Mouse (Mus musculus): ENCODE measurements at regions not wholly inside any gene's neighbourhood (a gene's known extent, or its start where the extent isn't known, plus 50 kb on each side); places are given as distances from the start of the nearest gene placed in this dataset.
A peak's percentile ranks its signal among the peaks of the same experiment; 100 is the strongest.

GRCm38 (mm10) chrX:96019556-96019955 lies 62.8 kb upstream of the Las1l start:
- Histone ChIP-seq H3K9me3 (no peaks in the 10 kb centered on the region), H3K4me2 (no peak overlapping the region), H3K27ac (no peak overlapping the region), H3K4me1 (no peaks in the 10 kb centered on the region), H3K4me3 (replicated peaks) (no peak overlapping the region), H3K36me3 (no peaks in the 10 kb centered on the region), H3K9ac (no peak overlapping the region), H3K27me3 (replicated peaks) (no peaks in the 10 kb centered on the region)
- no peak for ATAC-seq (ENCODE audit: insufficient read depth, low FRiP score, low read depth)
- 33% methylated on average over 2 of the region's 2 CpGs for WGBS

GRCm38 (mm10) chrX:96020407-96020806 lies 63.6 kb upstream of the Las1l start:
- H3K4me1 ChIP-seq, result no peaks in the 10 kb centered on the region
- H3K36me3 ChIP-seq, result no peaks in the 10 kb centered on the region
- H3K4me2 ChIP-seq, result no peak overlapping the region
- H3K4me3 ChIP-seq (replicated peaks), result no peak overlapping the region
- no peak overlapping the region for H3K27ac ChIP-seq
- no peaks in the 10 kb centered on the region for H3K27me3 ChIP-seq (replicated peaks)
- ATAC-seq (ENCODE audit: insufficient read depth, low FRiP score, low read depth), result no peak
- no peak overlapping the region for H3K9ac ChIP-seq
- 64% methylated on average over 3 of the region's 3 CpGs for WGBS
- no peaks in the 10 kb centered on the region for H3K9me3 ChIP-seq

- Histone ChIP-seq H3K4me2 (no peak overlapping the region), H3K4me3 (replicated peaks) (no peak overlapping the region), H3K4me1 (no peaks in the 10 kb centered on the region), H3K9ac (no peak overlapping the region), H3K9me3 (no peaks in the 10 kb centered on the region), H3K27ac (no peak overlapping the region), H3K27me3 (replicated peaks) (no peaks in the 10 kb centered on the region), H3K36me3 (no peaks in the 10 kb centered on the region)
- no peak for ATAC-seq (ENCODE audit: insufficient read depth, low FRiP score, low read depth)
- 86% methylated on average over 3 of the region's 3 CpGs for WGBS
Observed at GRCm38 (mm10) chrX:96025374-96025773, 68.6 kb upstream of the Las1l start.

GRCm38 (mm10) chrX:96025876-96026275 lies 69.1 kb upstream of the Las1l start:
- Histone ChIP-seq H3K27me3 (replicated peaks) (no peaks in the 10 kb centered on the region), H3K36me3 (no peaks in the 10 kb centered on the region), H3K4me2 (no peak overlapping the region), H3K27ac (no peak overlapping the region), H3K9ac (no peak overlapping the region), H3K4me1 (no peaks in the 10 kb centered on the region), H3K9me3 (no peaks in the 10 kb centered on the region), H3K4me3 (replicated peaks) (no peak overlapping the region)
- peak; percentile 58; the same call in 1 of the 2 replicates for ATAC-seq (ENCODE audit: insufficient read depth, low FRiP score, low read depth)
- 58% methylated on average over 5 of the region's 5 CpGs for WGBS

- Histone ChIP-seq H3K4me3 (replicated peaks) (no peak overlapping the region), H3K4me1 (no peaks in the 10 kb centered on the region), H3K27me3 (replicated peaks) (no peaks in the 10 kb centered on the region), H3K9ac (no peak overlapping the region), H3K9me3 (no peaks in the 10 kb centered on the region), H3K27ac (no peak overlapping the region), H3K4me2 (no peak overlapping the region), H3K36me3 (no peaks in the 10 kb centered on the region)
- no peak for ATAC-seq (ENCODE audit: insufficient read depth, low FRiP score, low read depth)
- WGBS, result 66% methylated on average over 5 of the region's 5 CpGs
Observed at GRCm38 (mm10) chrX:96031591-96031990, 64.3 kb upstream of the Msn start.

DNA sequence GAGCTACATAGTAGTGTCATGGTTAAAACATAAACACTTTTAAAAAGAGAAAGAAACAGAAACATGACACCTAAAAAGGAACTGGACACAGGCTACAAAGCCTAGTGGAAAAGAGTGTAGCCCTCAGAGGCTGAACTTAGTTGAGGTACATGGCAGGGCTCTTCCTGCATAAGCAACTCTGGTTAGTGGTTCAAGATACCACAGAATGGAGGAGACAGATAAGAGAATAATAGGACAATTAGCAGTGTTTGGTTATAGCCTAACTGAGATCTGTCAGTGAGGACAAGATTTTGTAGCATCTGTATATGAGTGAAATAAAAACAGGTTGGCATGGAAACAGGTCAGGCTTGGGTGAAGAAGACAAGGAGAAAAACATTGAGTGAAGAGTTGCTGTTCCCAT lies 60.5 kb upstream of the Msn start:
- no peaks in the 10 kb centered on the region for H3K4me1 ChIP-seq
- H3K4me2 ChIP-seq, result no peak overlapping the region
- H3K27ac ChIP-seq, result no peak overlapping the region
- no peaks in the 10 kb centered on the region for H3K36me3 ChIP-seq
- no peaks in the 10 kb centered on the region for H3K27me3 ChIP-seq (replicated peaks)
- no peaks in the 10 kb centered on the region for H3K9me3 ChIP-seq
- no peak overlapping the region for H3K4me3 ChIP-seq (replicated peaks)
- no peak for ATAC-seq (ENCODE audit: insufficient read depth, low FRiP score, low read depth)
- no peak overlapping the region for H3K9ac ChIP-seq

DNA sequence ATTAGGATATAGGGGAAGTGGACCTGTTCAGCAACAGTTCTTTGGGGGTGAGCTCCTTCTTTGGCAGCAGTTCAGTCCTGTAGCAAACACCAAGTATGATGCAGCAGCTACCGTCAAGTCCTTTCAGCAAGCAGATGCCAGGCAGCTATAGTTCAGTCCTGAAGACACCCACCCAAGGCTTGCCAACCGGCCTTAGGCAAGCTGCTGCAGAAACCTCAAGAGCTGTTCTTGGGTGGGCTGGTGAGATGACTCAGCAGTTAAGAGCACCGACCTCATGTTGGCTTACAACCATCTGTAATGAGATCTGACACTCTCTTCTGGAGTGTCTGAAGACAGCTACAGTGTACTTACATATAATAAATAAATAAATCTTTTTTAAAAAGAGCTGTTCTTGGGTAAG lies 53.6 kb upstream of the Msn start:
- H3K27ac ChIP-seq, result no peak overlapping the region
- H3K9ac ChIP-seq, result no peak overlapping the region
- no peaks in the 10 kb centered on the region for H3K9me3 ChIP-seq
- no peak overlapping the region for H3K4me3 ChIP-seq (replicated peaks)
- 50% methylated on average over 3 of the region's 3 CpGs for WGBS
- ATAC-seq (ENCODE audit: insufficient read depth, low FRiP score, low read depth), result no peak
- H3K4me2 ChIP-seq, result no peak overlapping the region
- H3K36me3 ChIP-seq, result no peaks in the 10 kb centered on the region
- no peaks in the 10 kb centered on the region for H3K27me3 ChIP-seq (replicated peaks)
- H3K4me1 ChIP-seq, result no peaks in the 10 kb centered on the region
